Mouse (Mus musculus): ENCODE data around the gene Gzmk. TPM values are rescaled to one million over a fixed set of nuclear protein-coding genes. Genes with fewer than 3 reads are reported as not detected.
A peak's percentile ranks its signal among the peaks of the same experiment; 100 is the strongest.
"Not testable (repeated sequence)": the region's sequence is repeated elsewhere in the genome, so short reads cannot be mapped to it uniquely, and the experiment has no call there.

Gzmk gene
- not detected in 2 replicates for polyA plus RNA-seq (2016; fragmentation: Nextera tagmentation; extraction: Ambion mirVana)

DNA sequence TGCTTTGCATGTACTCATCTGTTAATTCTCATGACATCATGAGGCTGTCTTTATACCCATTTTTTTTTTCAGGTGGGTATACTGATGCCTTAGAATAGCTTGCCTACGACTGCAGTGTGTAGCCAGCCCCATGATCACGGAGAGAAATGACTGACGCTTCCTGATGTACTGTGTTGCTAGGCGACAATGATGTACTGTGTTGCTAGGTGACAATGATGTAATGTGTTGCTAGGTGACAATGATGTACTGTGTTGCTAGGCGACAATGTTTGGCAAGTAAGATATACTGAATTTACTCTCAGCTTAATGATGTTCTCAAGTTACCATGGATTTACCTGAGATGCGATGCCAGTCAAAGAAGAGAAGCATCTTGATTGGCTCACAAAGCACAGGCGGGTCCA, at the start of gene Gzmk:
Gene Gzmk, minus strand, starts transcription at position 98 of the 400 bp plus-strand sequence.
- ATAC-seq (ENCODE audit: low FRiP score) = peak; percentile 93
- 47% methylated on average over 7 of the region's 7 CpGs for WGBS
- H3K4me2 ChIP-seq = no peak within 1 kb of the TSS

GRCm38 (mm10) chr13:113271189-113271588, 45.5 kb upstream of the Gzmk start:
- no peak overlapping the region for H3K4me3 ChIP-seq (replicated peaks)
- no peaks in the 10 kb centered on the region for H3K9me3 ChIP-seq
- H3K27ac ChIP-seq = no peak overlapping the region
- 92% methylated on average over 8 of the region's 8 CpGs for WGBS
- no peak for ATAC-seq (ENCODE audit: low FRiP score)
- no peak overlapping the region for H3K9ac ChIP-seq
- H3K36me3 ChIP-seq (replicated peaks) = no peaks in the 10 kb centered on the region
- H3K4me2 ChIP-seq = no peak overlapping the region
- no peaks in the 10 kb centered on the region for H3K4me1 ChIP-seq
- no peaks in the 10 kb centered on the region for H3K27me3 ChIP-seq

More for the DNA sequence above, at the start of gene Gzmk:
- H3K4me3 ChIP-seq (replicated peaks) = no peak within 1 kb of the TSS
- no peaks in the 10 kb centered on the region for H3K36me3 ChIP-seq (replicated peaks)
- H3K27ac ChIP-seq = no peak within 1 kb of the TSS
- H3K9ac ChIP-seq = no peak within 1 kb of the TSS
- no peaks in the 10 kb centered on the region for H3K9me3 ChIP-seq
- H3K27me3 ChIP-seq = no peaks in the 10 kb centered on the region
- 0 out of 2 replicates have a peak, but pooled peaks cover 8% of the 10 kb centered on the region for H3K4me1 ChIP-seq

- H3K4me3 ChIP-seq (replicated peaks) = no peak overlapping the region
- 34% methylated on average over 18 of the region's 18 CpGs for WGBS
- ATAC-seq (ENCODE audit: low FRiP score) = peak; percentile 90
- H3K9me3 ChIP-seq = no peaks in the 10 kb centered on the region
- H3K27ac ChIP-seq = no peak overlapping the region
- no peaks in the 10 kb centered on the region for H3K36me3 ChIP-seq (replicated peaks)
- no peak overlapping the region for H3K9ac ChIP-seq
- H3K27me3 ChIP-seq = no peaks in the 10 kb centered on the region
- H3K4me2 ChIP-seq = no peak overlapping the region
- H3K4me1 ChIP-seq = no peaks in the 10 kb centered on the region
Observed at GRCm38 (mm10) chr13:113269777-113270776, 44.4 kb upstream of the Gzmk start.

DNA sequence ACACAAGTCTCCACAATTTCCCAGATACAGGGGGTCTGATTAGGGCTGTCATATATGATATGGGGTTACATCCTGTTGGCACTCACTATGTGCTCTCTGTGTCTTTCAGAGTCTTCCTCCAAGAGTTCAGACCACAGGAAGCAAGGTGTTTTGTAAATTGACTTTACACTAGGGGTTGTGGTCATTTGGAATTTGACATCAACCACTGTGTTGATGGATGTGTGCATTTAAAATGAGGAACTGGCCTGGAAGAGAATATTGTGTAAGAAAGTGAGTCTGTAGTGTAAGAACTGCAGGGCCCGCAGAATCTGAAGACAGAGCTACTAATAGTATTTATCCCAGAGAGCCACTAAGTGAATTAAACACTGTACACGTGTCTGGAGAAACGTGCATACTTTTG, 41.5 kb upstream of the Gzmk start:
- no peaks in the 10 kb centered on the region for H3K27me3 ChIP-seq
- no peaks in the 10 kb centered on the region for H3K4me1 ChIP-seq
- H3K27ac ChIP-seq = no peak overlapping the region
- no peak overlapping the region for H3K4me3 ChIP-seq (replicated peaks)
- H3K9me3 ChIP-seq = no peaks in the 10 kb centered on the region
- 95% methylated on average over 3 of the region's 3 CpGs for WGBS
- H3K9ac ChIP-seq = no peak overlapping the region
- no peak for ATAC-seq (ENCODE audit: low FRiP score)
- no peaks in the 10 kb centered on the region for H3K36me3 ChIP-seq (replicated peaks)
- no peak overlapping the region for H3K4me2 ChIP-seq

- Histone ChIP-seq H3K4me1 (no peaks in the 10 kb centered on the region), H3K4me2 (no peak overlapping the region), H3K9me3 (no peaks in the 10 kb centered on the region), H3K27ac (no peak overlapping the region), H3K4me3 (replicated peaks) (no peak overlapping the region), H3K9ac (no peak overlapping the region), H3K36me3 (replicated peaks) (no peaks in the 10 kb centered on the region), H3K27me3 (no peaks in the 10 kb centered on the region)
- peak; percentile 30; the same call in 1 of the 2 replicates for ATAC-seq (ENCODE audit: low FRiP score)
- WGBS = 33% methylated on average over 9 of the region's 9 CpGs
Observed at GRCm38 (mm10) chr13:113266495-113266951, 40.8 kb upstream of the Gzmk start.

GRCm38 (mm10) chr13:113265257-113265656, 39.5 kb upstream of the Gzmk start:
- ATAC-seq (ENCODE audit: low FRiP score) = no peak
- H3K27ac ChIP-seq = no peak overlapping the region
- 33% methylated on average over 13 of the region's 13 CpGs for WGBS
- H3K9ac ChIP-seq = no peak overlapping the region
- H3K36me3 ChIP-seq (replicated peaks) = no peaks in the 10 kb centered on the region
- no peaks in the 10 kb centered on the region for H3K4me1 ChIP-seq
- H3K4me2 ChIP-seq = no peak overlapping the region
- H3K9me3 ChIP-seq = no peaks in the 10 kb centered on the region
- no peaks in the 10 kb centered on the region for H3K27me3 ChIP-seq
- no peak overlapping the region for H3K4me3 ChIP-seq (replicated peaks)

GRCm38 (mm10) chr13:113262822-113263221, 37.1 kb upstream of the Gzmk start:
- WGBS = 85% methylated on average over 12 of the region's 12 CpGs
- ATAC-seq (ENCODE audit: low FRiP score) = no peak
- no peak overlapping the region for H3K4me2 ChIP-seq
- no peaks in the 10 kb centered on the region for H3K9me3 ChIP-seq
- H3K4me1 ChIP-seq = no peaks in the 10 kb centered on the region
- H3K27ac ChIP-seq = no peak overlapping the region
- H3K27me3 ChIP-seq = no peaks in the 10 kb centered on the region
- no peaks in the 10 kb centered on the region for H3K36me3 ChIP-seq (replicated peaks)
- H3K9ac ChIP-seq = no peak overlapping the region
- H3K4me3 ChIP-seq (replicated peaks) = no peak overlapping the region

GRCm38 (mm10) chr13:113259237-113259636, 33.5 kb upstream of the Gzmk start:
- Histone ChIP-seq H3K4me1 (no peaks in the 10 kb centered on the region), H3K9ac (no peak overlapping the region), H3K4me3 (replicated peaks) (no peak overlapping the region), H3K36me3 (replicated peaks) (no peaks in the 10 kb centered on the region), H3K9me3 (no peaks in the 10 kb centered on the region), H3K4me2 (no peak overlapping the region), H3K27me3 (no peaks in the 10 kb centered on the region), H3K27ac (no peak overlapping the region)
- WGBS = 90% methylated on average over 5 of the region's 5 CpGs
- no peak for ATAC-seq (ENCODE audit: low FRiP score)

DNA sequence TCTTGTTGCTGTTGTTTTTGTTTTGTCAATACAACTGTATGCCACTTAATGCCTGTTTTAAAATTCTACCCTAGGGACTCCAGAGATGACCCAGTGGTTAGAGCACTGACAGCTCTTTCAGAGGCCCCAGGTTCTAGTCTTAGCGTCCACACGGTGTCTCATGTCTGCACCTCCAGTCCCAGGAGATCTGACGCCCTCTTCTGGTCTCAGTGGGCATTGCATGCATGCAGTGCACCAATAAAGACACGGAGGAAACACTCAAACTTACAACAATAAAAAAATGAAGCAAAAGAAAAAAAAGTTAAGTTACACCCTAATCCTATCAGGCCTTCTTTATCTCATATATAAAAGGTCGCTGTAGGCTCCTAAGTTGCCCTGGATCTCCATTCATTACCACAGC, 31.5 kb upstream of the Gzmk start:
- Histone ChIP-seq H3K4me1 (no peaks in the 10 kb centered on the region), H3K4me2 (no peak overlapping the region), H3K27ac (no peak overlapping the region), H3K4me3 (replicated peaks) (no peak overlapping the region), H3K36me3 (replicated peaks) (no peaks in the 10 kb centered on the region), H3K9me3 (no peaks in the 10 kb centered on the region), H3K27me3 (no peaks in the 10 kb centered on the region), H3K9ac (no peak overlapping the region)
- ATAC-seq (ENCODE audit: low FRiP score) = no peak
- 34% methylated on average over 5 of the region's 5 CpGs for WGBS

GRCm38 (mm10) chr13:113256766-113257165, 31.1 kb upstream of the Gzmk start:
- 93% methylated on average over 2 of the region's 2 CpGs for WGBS
- ATAC-seq (ENCODE audit: low FRiP score) = no peak
- Histone ChIP-seq H3K4me3 (replicated peaks) (no peak overlapping the region), H3K9ac (no peak overlapping the region), H3K4me2 (no peak overlapping the region), H3K27me3 (no peaks in the 10 kb centered on the region), H3K9me3 (no peaks in the 10 kb centered on the region), H3K36me3 (replicated peaks) (no peaks in the 10 kb centered on the region), H3K4me1 (no peaks in the 10 kb centered on the region), H3K27ac (no peak overlapping the region)

DNA sequence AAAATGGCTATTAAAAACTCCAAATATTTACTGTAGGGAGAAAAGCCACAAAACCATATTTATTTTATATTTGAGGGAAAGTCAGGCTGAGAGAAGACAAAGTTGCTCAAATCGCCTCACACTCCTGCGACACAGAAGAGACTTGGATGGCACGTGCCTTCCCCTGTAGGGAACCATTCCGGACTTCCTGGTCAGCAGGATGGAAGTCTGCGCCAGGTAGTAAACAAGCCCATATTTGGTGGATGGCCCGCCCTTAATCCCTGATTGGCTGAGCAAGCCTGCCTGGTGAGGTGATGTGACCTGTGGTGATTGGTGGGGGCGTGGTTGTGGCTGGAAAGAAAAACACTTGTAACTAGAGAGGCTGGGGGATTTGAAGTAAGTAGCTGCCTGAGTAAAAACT, 26.9 kb upstream of the Gzmk start:
- WGBS = 84% methylated on average over 7 of the region's 7 CpGs
- H3K27ac ChIP-seq; H3K27me3 ChIP-seq; H3K9me3 ChIP-seq; H3K36me3 ChIP-seq (replicated peaks); H3K9ac ChIP-seq; ATAC-seq (ENCODE audit: low FRiP score); H3K4me3 ChIP-seq (replicated peaks); H3K4me2 ChIP-seq; H3K4me1 ChIP-seq: not testable (repeated sequence)

DNA sequence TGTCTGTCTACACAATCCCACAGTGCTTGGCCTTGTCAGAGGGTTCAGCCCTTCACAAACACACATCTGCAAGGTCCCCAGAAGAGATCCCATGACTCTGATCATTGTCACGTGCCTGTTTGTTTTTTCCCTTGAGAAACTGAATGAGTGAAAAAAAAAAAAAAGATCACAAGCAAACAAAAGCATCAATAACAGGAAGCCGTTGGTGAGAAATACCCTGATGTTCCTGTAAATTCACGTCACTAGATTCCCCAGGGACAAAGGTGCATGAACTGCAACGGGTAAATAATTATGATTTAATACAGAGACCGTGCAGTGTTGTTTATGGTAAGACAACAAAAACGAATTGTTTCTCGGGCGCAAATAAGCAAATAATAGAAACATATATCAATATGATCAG, 19.3 kb upstream of the Gzmk start:
- no peak for ATAC-seq (ENCODE audit: low FRiP score)

GRCm38 (mm10) chr13:113242129-113242528, 16.4 kb upstream of the Gzmk start:
- ATAC-seq (ENCODE audit: low FRiP score) = no peak
- no peaks in the 10 kb centered on the region for H3K27me3 ChIP-seq
- WGBS = 59% methylated on average over 6 of the region's 6 CpGs
- no peaks in the 10 kb centered on the region for H3K9me3 ChIP-seq
- H3K4me2 ChIP-seq = no peak overlapping the region
- no peaks in the 10 kb centered on the region for H3K4me1 ChIP-seq
- no peak overlapping the region for H3K27ac ChIP-seq
- no peak overlapping the region for H3K9ac ChIP-seq
- H3K4me3 ChIP-seq (replicated peaks) = no peak overlapping the region
- H3K36me3 ChIP-seq (replicated peaks) = no peaks in the 10 kb centered on the region

More for the DNA sequence above, 19.3 kb upstream of the Gzmk start:
- H3K9me3 ChIP-seq = no peaks in the 10 kb centered on the region
- no peak overlapping the region for H3K9ac ChIP-seq
- no peak overlapping the region for H3K27ac ChIP-seq
- H3K27me3 ChIP-seq = no peaks in the 10 kb centered on the region
- 83% methylated on average over 8 of the region's 8 CpGs for WGBS
- no peak overlapping the region for H3K4me2 ChIP-seq
- no peak overlapping the region for H3K4me3 ChIP-seq (replicated peaks)
- H3K36me3 ChIP-seq (replicated peaks) = no peaks in the 10 kb centered on the region
- H3K4me1 ChIP-seq = no peaks in the 10 kb centered on the region
